Mouse (Mus musculus) layer of hippocampus, postnatal 36 days (tissue): ENCODE results near the gene Rpap1. TPM values are rescaled to one million over a fixed set of nuclear protein-coding genes. Genes with fewer than 3 reads are reported as not detected.

Source experiments
- DNase-seq, 2 experiments: peaks; one replicate each; pipeline ENCODE4 v3.0.0; 2022
- total RNA-seq, 2 experiments: library from RNA; stranded (reverse); gene quantifications; 2 replicates each; pipeline ENCODE4 v1.2.3; 2021

Rpap1 gene
- total RNA-seq, 2 experiments from 2014 or later: 15.1 to 18.3 TPM

DNA sequence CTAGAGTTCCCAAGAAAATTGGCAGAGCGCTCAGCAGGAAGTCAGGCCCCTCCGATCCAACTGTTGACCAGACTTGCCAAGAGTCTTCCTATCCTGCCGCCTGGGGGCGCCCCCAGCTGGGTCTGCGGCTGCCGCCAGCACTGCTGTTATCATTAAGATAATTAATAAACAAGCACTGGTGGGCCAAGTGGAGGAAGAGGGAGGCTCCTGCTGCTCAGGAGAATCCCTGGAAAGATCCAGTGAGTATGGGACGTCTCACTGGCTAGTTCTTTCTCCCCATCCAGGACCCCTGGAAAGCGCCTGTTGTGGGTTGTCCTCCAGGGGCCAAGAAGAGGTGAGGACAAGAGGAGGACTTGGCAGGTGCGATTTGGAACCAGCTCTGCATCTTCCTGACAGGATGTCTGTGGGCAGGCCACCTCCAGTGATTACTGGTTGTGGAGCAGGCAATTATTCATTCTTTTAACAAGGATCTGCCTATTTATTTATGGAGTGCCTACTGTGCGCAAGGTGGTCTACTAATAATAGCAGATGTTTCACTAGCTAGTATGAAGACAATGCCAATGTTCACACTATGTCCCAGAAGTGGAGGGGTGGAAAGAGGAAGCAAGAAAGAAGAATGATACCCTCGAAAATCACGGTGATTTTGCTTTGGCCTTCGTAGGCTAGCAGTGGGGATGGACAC lies 11.1 kb upstream of the Rpap1 start:
- peak; percentile 57 to 61 for DNase-seq

DNA sequence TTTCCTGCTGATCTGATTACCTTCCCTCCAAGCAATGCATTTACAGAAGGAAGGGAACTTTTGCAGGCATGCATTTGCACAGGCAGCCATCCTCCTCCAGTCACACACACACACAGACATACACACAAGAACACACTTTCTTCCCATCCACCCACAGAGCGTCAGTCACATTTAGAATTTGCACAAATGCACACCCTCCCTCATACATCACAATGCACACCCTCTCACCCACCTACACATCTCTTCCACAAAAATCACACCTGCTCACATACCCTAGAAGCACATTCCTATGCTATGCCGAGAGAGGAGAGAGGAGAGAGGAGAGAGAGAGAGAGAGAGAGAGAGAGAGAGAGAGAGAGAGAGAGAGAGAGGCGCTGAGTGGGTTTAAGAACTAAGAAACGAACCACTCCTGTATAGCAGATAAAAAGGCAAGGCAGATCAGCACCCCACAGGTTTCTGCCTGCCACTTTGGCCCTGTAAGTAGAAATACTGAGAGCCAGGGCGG lies 10.0 kb upstream of the Rpap1 start, which contains the start of gene Tyro3:
Gene Tyro3 (plus strand): TSS at position 455 of the 505 bp plus-strand sequence.
- no peak for DNase-seq

DNA sequence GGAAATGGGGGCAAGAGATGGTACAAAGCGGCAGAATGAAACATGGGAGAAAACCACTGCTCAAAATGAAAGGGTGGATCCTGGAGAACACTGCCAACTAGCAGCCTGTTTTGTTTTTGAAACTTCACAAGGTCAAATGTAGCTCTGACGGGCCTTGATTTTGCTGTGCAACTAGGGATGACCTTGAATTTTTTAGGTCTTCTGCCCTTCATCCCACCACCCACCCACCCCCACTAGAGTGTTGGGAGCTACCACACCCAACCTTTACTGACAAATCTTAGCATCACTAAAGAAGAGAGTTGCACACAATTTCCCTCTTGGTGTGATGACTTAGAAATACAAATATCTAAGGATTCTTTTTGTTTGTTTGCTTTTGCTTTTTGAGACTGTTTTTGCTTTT lies 2.7 kb upstream of the Rpap1 start:
- DNase-seq: no peak

DNA sequence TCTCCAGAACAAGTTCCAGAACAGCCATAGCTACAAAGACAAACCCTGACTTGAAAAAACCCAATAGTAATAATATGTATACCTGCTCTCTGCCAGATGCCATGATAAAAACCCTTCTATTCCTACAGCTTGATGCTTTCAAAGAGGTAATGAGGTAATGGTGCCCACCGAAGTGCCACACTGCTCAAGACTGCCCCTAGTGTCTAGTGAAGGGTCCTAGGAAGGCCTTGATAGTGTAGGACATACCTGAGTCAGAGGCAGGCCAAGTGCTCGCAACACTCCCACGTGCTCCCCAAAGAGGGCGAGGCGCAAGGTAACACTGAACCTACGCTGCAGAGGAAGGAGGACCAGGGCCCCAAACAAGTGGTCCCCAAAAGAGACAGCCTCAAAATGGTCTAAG lies 20.1 kb downstream of the Rpap1 start:
- no peak for DNase-seq

DNA sequence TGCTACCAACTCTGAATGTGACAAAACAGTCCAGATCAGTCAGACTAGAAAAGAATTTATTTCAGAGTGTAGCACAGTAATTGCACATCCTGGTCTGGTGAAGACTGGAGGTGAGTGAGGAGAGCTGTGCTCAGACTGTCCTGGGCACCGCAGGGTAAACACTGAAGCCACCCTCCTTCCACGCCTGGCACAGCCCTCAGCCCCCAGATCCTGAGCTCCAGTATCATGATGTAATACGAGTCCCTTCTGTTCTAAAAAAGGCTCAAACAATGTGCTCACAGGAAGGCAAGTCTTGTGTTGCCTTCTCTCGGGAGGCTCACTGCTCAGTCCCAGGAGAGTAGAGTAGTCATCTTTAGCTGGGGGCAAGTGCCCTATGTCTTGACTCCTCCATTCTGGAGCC lies 23.4 kb downstream of the Rpap1 start:
- no peak for DNase-seq

DNA sequence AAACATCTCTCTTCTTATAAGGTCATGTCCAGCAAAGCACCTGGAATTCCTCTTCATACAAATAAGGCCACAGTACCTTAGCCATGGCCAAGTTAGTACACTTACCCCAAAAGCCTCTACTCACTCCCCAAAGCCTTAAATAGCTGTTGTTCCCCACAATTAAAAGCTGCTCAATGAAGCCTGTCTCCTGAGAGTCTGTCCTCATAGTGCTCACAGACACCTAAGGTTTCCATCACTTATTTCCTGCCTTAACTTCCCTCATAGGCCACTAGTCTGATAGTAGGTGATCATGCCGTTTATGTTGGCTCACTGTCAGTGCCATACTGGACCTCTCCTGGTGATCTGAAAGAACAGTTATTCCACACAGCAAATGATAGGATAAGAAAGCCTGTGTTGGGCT lies 25.1 kb downstream of the Rpap1 start:
- DNase-seq: no peak

DNA sequence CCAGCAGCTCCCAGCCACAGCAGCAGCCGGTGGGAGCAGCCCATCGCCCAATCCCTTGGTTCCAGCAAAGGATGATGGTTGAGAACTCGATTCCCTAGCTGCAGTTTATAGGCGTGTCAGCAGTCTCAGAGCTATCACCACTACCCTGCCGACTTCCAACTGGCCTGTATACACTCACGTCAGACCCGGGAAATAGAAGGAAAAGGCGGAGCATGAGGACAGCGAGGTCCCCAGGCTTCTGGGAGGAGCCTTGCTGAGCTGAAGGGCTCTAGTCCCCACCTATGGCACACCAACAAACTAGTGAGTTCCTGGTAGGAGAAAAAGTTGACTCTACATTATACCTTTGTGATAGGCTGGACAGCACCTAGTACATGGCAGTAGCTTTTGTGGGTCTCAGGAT lies 27.1 kb downstream of the Rpap1 start, which contains the start of gene Ltk:
Gene Ltk (minus strand): TSS at position 181 of the 400 bp plus-strand sequence.
- DNase-seq: no peak

DNA sequence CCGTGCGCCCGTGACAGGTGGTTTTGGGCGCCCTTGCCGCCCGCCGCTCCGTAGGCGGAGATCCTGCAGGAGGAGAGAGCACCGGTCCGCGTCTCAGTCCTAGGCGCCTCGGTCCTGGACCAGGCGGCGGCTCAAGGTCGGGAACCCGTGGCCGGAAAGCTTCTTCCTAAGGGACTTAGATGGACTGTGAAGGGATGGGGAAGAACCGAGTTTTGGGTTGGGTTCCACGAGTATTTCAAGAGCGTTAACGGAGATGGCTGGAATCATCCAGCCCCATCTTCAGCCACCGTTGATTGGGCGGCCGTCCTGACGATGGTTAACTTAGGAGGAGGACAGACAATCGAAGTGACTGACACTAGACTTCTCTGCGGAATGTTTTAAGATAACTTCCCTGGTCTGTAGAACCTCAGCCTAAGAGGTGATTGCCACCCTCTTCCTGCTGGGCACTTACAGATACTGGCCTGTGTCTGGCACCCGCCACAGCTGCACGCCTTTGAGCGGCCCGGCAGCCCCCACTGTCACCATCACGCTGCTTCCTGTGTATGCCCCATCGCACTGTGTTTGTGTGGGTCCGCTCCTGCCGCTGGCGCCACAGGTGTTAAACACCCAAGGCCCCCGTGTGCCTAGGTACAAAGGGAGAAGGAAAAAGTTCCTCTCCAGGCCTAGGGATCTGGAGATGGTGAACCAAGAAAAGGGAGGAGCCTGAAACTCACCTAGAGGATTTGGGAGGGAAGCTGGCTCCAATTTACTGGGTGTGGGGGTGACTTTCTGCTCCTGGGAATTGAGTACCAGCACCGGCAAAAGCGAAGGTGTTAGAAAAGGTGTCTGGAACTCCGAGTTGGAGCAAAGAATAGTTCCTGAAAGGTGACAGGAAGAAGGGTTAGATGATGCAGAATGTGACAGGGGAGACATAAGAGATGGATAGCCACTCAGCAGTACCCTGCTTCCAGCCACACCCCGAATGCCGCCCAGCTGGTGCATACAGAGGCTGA lies 28.2 kb downstream of the Rpap1 start:
- DNase-seq: no peak

DNA sequence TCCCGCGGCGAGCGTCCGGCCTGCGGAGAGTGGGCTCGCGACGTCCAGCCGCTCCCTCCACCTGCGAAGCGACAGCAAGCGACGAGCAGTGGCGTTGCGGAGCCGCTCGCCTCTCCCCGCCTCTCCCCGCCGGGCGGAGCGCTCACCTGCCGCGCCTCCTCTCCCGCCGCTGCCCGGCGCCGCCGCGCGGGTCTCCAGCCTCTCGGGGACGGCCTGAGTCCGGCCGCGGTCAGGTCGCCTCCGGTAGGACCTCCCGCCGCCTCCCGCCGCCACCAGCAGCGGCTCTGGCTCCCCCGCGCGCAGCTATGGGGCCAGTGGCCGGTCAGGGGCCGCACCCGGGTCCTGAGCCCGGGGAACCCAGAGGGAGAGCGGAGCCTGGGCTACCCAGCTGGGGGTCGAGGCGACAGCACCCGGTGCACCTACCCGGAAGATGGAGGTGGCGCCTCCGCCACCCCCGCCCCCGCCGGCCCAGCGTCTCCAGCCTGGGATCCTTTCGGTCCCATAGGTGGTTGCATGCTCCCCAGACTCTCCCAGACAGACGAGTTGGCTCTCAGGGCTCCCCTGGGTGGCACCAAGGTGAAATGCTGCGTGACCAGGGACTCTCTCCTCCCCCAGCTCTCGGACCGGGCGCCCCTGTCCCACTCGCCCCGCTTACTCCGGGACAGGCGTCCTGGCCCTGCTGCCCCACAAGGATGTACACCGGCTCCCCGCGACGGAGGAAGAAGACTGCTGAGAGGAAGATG lies 29.1 kb downstream of the Rpap1 start:
- peak in 1 of 2 experiments; percentile 36 for DNase-seq

DNA sequence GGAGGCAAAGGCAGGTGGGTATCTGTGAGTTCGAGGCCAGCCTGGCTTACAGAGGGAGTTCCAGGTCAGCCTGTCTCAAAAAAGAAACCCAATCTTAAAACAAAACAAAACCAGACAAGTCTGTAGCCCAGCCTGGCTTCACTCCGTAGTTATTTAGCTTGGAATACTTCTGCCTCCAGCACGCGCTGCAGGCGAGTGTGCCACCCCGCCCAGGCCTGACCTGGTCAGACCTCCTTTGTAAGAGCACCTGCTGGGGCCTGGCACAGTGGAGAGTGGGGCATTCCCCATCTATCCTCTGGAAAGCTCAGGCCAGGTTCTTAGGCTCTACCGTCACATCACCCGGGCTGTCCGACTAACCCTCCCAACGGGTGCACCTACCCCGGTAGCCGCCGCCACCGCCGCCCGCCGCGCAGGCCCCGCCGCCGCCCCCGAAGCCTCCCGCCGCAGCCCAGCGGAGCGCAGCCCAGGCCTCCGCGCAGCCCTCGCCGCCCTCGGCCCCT lies 29.7 kb downstream of the Rpap1 start:
- DNase-seq: no peak

DNA sequence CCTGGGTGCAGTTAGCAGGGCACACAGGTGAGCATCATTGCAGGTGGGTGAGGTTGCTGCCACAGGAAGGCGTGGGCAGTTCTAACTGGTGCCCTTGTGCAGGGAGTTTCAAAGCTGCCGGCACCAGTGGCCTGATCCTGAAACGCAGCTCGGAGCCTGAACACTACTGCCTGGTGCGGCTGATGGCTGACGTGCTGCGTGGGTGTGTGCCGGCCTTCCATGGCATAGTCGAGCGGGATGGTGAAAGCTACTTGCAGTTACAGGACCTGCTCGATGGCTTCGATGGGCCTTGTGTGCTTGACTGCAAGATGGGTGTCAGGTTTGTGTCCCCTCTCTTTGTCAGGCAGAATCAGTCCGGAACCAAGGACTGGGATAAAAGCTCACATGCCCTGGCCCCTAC lies 38.1 kb downstream of the Rpap1 start:
- no peak for DNase-seq

DNA sequence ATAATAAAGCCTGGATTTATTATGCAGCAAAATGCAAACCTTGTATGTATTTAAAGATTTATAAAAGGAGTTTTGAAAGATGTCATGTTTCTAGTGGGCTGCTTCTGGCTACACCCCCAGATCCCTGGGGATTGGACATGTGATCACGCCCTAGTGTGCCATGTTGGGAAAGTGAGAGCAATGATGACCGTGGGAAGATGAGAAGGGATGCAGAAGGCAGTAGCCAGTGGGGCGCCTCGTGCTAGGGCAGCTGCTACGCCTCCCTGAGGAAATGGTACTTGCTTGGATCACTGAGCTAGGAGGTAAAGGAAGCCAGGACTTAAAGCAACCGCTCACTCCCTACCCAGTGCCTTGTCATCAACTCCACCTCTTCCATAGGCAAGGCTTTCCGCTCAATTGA lies 39.8 kb downstream of the Rpap1 start:
- DNase-seq: no peak

DNA sequence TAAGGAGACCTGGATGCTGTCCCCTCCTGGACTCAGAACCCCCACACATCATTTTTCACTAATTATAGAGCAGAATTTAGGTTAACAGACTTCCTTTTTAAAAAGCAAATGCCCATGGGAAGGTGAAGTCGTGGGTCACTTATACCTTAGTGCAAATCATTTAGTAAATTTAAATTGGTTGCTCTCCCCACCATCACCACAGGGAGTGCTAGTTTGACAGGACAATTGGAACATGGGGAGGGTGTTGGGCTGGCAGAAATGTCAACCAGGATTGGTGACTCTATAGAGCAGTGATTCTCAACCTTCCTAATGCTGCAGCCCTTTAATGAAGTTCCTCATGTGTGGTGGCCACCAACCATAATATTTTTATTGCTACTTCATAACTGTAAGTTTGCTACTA lies 42.1 kb downstream of the Rpap1 start:
- no peak for DNase-seq

DNA sequence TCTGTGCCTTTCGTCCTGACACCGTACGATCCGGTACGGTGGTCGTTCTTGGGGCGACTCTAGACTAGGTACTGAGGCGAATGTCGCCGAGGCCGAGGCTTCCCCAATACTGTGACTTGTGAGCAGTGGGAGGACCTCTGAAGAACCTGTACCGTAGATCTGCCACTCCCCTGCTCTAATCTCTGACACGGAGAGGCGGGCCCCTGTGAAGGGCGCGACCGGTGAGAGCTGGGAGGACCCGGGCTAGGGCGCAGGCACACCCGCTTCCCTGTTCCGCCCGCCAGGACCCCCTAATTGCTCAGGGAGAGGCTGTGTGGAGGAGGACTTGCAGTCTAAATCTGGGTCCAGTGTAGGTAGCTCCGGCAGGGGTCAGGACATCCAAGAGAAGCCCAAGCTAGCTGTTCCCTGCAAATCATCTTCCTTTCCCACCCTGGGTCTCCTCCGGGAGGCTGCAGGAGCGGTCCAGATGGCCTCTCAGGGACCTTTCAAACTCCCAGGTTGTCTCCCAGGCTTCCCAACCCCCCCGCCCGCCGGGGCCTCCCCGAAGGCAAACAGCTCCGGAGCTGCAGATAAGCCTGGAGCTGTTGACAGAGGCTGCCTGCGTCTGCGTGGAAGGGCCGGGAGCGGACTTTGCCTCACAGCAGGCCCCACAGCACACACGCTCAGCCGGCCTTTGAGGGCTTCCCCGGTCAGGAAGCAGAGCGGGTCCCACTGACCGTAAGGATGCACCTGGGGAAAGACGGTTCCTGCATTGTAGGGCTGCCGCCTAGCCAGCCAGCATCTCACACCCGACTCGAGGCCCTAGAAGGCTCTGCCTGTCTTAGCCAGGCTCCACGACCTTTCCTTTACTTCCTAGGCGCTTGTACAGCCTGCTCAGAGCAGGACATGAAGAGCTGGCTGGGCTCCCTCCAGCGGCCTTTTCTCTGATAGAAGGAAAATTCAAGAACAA lies 42.9 kb downstream of the Rpap1 start:
- peak in 1 of 2 experiments; percentile 29 for DNase-seq

DNA sequence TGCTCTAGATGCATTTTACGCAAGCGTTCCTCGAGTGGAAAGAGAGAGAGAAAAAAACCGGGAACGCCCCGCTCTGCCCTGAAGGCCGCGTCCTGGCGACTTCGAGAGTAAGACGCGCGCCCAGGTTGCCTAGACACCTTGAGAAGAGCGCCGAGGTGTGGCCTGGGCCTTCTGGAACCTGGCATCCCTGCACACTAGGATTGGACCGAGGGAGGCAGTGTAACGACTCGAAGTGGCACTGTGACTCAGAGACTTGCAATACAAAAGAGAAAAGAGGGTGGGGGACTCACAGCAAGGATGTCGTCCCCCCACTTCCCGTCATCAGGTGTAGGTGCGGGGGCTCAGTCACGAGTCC lies 43.6 kb downstream of the Rpap1 start:
- DNase-seq: no peak

DNA sequence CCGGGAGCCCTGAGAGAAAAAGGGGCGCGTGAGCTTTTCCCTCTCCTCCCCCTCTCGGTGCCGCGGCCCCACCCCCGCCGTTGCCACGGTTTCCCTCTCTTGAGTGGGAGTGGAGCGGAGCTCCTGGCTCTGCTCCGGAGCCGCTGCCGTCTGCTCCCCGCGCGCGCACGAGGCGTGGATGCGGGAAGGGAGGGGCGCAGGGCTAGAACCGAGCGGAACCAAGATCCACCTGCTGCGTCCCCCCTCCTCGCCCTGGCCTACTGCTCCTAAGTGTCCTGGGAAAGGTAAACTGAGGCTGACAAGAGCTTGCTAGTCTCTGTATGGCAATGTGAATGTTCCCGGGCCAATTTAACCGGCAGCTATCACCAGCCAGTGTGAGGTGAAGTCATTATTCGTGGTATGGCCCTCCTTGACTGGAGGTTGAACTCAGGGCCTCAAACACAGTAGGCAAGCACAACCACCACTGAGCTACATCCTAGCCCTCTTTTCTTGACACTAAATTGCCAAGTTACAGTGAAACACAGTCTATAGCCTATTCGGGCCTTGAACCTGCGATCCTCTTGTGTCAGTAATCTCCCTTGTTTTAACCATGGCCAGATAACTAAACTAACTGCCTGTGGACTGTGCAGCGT lies 44.0 kb downstream of the Rpap1 start:
- peak; percentile 74 to 77 for DNase-seq

DNA sequence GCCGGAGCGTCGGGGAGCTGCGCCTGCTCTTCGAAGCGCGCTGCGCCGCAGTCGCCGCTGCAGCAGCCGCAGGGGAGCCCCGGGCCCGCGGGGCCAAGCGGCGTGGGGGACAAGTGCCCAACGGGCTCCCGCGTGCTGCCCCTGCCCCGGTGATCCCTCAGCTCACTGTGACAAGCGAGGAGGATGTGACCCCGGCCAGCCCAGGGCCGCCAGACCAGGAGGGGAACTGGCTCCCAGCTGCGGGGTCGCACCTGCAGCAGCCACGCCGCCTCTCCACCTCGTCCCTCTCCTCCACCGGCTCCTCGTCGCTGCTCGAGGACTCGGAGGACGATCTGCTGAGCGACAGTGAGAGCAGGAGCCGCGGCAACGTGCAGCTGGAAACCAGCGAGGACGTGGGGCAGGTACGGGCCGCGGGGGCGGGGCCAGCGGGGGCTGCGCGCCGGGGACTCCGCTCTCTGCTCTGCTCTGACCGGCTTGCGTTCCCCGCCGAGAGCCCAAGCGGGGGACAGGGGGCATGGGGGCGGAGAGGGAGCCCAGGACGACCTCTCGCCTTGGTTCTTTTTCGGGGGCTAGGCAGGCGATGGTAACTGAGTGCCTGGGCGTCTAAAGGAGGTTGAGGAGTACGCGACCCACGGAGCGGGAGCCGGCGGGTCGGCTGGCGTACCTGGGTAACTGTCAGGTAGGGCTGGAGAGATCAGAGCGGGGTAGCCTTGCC lies 44.7 kb downstream of the Rpap1 start:
- DNase-seq: peak in 1 of 2 experiments; percentile 49

DNA sequence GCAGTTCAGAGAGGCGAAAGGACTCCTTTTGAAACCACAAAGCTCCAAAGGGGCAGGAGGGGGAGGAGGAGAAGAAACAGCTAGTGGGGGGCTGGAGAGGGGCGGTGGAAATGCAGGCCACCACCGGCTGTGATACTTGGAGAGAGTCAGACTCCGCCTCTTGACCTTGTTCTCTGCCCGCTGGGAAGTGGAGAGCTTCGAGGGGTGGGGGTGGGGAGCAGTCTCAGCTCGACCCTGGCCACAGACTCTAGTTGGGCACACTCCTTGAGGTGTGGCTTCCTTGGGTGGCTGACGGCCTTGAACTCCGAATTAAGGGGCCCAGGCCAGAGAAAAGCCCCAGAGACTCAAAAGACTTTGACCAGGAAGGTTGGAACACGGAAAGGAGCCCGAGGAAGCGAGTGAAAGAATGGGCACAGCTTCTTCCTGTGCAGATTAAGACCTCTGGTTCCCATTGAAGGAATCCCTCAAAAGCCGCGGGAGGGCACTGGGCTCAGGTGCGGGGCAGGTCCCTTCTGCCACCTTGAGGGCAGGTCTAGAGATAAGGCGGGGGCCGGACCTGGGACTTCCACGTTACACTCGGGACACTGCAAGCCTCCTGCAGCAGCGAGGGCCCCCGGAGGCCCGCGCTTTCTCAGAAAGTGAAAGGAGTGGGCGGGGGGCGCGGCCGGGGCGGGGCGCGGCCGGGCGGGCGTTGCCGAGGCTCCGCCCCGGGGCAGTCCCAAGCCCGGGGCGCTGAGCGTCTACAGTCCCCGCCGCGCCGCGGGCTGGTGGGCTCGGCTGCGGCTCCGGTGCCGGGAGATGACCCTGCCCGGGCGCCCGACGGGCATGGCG lies 45.5 kb downstream of the Rpap1 start, which contains the start of gene Itpka:
Gene Itpka (plus strand): TSS at position 757 of the 831 bp plus-strand sequence.
- DNase-seq: peak; percentile 51 to 52

DNA sequence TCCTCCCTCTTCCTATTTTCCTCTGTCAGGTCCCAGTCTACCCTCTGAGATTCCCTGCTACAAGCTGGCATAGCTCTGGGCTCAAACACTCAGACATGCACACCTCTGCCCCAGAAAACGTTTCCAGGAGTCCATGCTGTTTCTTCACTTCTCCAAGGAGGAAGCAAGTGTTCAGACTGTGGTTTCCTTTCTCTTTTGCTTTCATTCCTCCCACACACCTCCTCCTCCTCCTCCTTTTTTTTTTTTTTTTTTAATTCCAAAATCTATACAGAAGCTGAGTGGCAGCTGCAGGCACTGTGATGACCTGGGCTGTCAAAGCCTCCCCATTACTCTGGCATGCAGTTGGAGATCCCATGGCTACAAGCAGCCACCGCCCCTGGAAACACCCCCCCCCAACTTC lies 46.8 kb downstream of the Rpap1 start:
- DNase-seq: no peak
